Mouse (Mus musculus) spleen, adult 2 months (tissue): Measurements from ENCODE around the gene Tmem160.

Experiments
- CTCF ChIP-seq: fragments of 200-500 bp; IDR thresholded peaks from 2 replicates; pipeline ENCODE4 v1.5.1; 2011; ENCODE audit warnings: mild to moderate bottlenecking, inconsistent platforms; ENCODE audit not compliant: insufficient read depth, insufficient read length, insufficient replicate concordance; ENCODE audit errors: extremely low read depth
- POLR2A ChIP-seq: fragments of 200-500 bp; IDR thresholded peaks from 2 replicates; pipeline ENCODE4 v1.6.1; 2011; ENCODE audit warnings: low read depth, low read length, inconsistent platforms

DNA sequence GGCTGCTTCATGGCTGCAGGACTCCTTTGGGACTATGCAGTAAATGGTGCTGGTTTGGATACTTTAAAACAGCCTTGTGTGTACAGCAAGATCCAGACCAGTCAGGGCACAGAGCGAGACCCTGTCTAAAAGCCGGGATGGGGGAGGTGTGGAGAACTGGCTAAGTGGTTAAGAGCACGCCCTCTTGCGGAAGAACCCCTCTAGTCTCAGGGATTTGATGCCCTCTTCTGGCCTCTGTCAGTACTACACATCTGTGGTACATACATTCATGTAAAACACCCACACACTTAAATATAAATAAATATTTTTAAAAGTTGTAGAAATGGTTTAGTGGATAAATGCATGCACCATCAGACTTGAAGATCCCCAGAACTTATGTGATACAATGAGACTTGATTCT, 14.0 kb downstream of the Tmem160 start:
- no peak for TF ChIP-seq CTCF
- TF ChIP-seq POLR2A: no peak
